Mouse (Mus musculus): ENCODE data around the gene Padi1.

Gene Padi1

GRCm38 (mm10) chr4:140784292-140784945 is 61.2 kb downstream of the Padi1 start:
- DNase-seq (ENCODE audit: low read depth, low spot score), result no peak

- DNase-seq (ENCODE audit: low read depth, low spot score), result no peak
Measured at GRCm38 (mm10) chr4:140782821-140783220, 62.8 kb downstream of the Padi1 start.

GRCm38 (mm10) chr4:140780507-140780906 is 65.1 kb downstream of the Padi1 start:
- DNase-seq (ENCODE audit: low read depth, low spot score), result no peak

- no peak for DNase-seq (ENCODE audit: low read depth, low spot score)
Measured at GRCm38 (mm10) chr4:140779803-140780397, 65.7 kb downstream of the Padi1 start.

- no peak for DNase-seq (ENCODE audit: low read depth, low spot score)
Measured at GRCm38 (mm10) chr4:140776623-140777022, 69.0 kb downstream of the Padi1 start.

- no peak for DNase-seq (ENCODE audit: low read depth, low spot score)
Measured at GRCm38 (mm10) chr4:140775876-140776275, 69.7 kb downstream of the Padi1 start.

GRCm38 (mm10) chr4:140774893-140775292 is 70.7 kb downstream of the Padi1 start:
- no peak for DNase-seq (ENCODE audit: low read depth, low spot score)

GRCm38 (mm10) chr4:140774025-140774800 is 71.4 kb downstream of the Padi1 start, which contains the start of gene Padi4:
Padi4 (minus strand) TSS chr4:140774236.
- DNase-seq (ENCODE audit: low read depth, low spot score), result no peak

GRCm38 (mm10) chr4:140771091-140771490 is 74.5 kb downstream of the Padi1 start:
- no peak for DNase-seq (ENCODE audit: low read depth, low spot score)

GRCm38 (mm10) chr4:140770433-140770832 is 75.1 kb downstream of the Padi1 start:
- no peak for DNase-seq (ENCODE audit: low read depth, low spot score)

GRCm38 (mm10) chr4:140768973-140769372 is 76.6 kb downstream of the Padi1 start:
- DNase-seq (ENCODE audit: low read depth, low spot score), result no peak

GRCm38 (mm10) chr4:140765936-140766335 is 79.6 kb downstream of the Padi1 start:
- DNase-seq (ENCODE audit: low read depth, low spot score), result no peak

- peak; percentile 40 for DNase-seq (ENCODE audit: low read depth, low spot score)
Measured at GRCm38 (mm10) chr4:140763158-140763557, 82.4 kb downstream of the Padi1 start.

Measured in c-Kit-negative CD71-positive TER-119-positive erythroid progenitor cells, embryonic 14.5 days (primary cell).